Mouse (Mus musculus) stomach, embryonic 16.5 days (tissue): ENCODE measurements around the gene Ripor2. TPM values are rescaled to one million over a fixed set of nuclear protein-coding genes. Genes with fewer than 3 reads are reported as not detected.

Experiments used
- ATAC-seq: fragments of 200-750 bp; cut with Nextera tagmentation; 2 replicates; pipeline ENCODE4 v1.8.0; 2017; ENCODE audit warnings: moderate number of reproducible peaks, moderate TSS enrichment; ENCODE audit not compliant: insufficient read depth, low FRiP score
- H3K27ac ChIP-seq: fragments of 300-500 bp; sonication (generic); 2 replicates; pipeline ENCODE4 v1.5.1; 2014; ENCODE audit warnings: low read length
- H3K27me3 ChIP-seq: fragments of 300-500 bp; sonication (generic); 2 replicates; pipeline ENCODE4 v1.6.1; 2014; ENCODE audit warnings: low read length, control low read depth, mixed read lengths; ENCODE audit not compliant: control insufficient read depth, insufficient read depth
- H3K36me3 ChIP-seq: fragments of 300-500 bp; sonication (generic); 2 replicates; pipeline ENCODE4 v1.6.1; 2014; ENCODE audit warnings: low read length; ENCODE audit not compliant: control insufficient read depth, insufficient read depth
- H3K4me1 ChIP-seq: fragments of 300-500 bp; sonication (generic); 2 replicates; pipeline ENCODE4 v1.6.1; 2014; ENCODE audit warnings: low read length, control low read depth, mixed read lengths; ENCODE audit not compliant: control insufficient read depth, insufficient read depth
- H3K4me2 ChIP-seq: fragments of 300-500 bp; sonication (generic); 2 replicates; pipeline ENCODE4 v1.6.1; 2014; ENCODE audit warnings: low read depth, low read length, mixed read lengths
- H3K4me3 ChIP-seq: fragments of 300-500 bp; sonication (generic); replicated peaks from 2 replicates; pipeline ENCODE4 v1.5.1; 2014; ENCODE audit warnings: mild to moderate bottlenecking, low read length
- H3K9ac ChIP-seq: fragments of 300-500 bp; sonication (generic); 2 replicates; pipeline ENCODE4 v1.6.1; 2014; ENCODE audit warnings: low read length
- H3K9me3 ChIP-seq: fragments of 300-500 bp; sonication (generic); replicated peaks from 2 replicates; pipeline ENCODE4 v1.6.1; 2016; ENCODE audit warnings: low read length, control low read depth; ENCODE audit not compliant: control insufficient read depth
- WGBS: fragments of 180-500 bp; shearing (Covaris S2); extraction: QIAGEN DNeasy Blood & Tissue Kit; methylation state at CpG from one replicate; pipeline ENCODE4 v1.1.7; 2014; 5-methylcytosine and 5-hydroxymethylcytosine counted together
- polyA plus RNA-seq: library from polyadenylated mRNA; unstranded; fragments of >200 nt; fragmentation: Nextera tagmentation; extraction: Ambion mirVana; gene quantifications from 2 replicates; pipeline ENCODE4 v1.2.1, GENCODE M21; 2015

The Ripor2 gene
- polyA plus RNA-seq, 1 experiment from 2014 or later = 4.3 TPM

DNA sequence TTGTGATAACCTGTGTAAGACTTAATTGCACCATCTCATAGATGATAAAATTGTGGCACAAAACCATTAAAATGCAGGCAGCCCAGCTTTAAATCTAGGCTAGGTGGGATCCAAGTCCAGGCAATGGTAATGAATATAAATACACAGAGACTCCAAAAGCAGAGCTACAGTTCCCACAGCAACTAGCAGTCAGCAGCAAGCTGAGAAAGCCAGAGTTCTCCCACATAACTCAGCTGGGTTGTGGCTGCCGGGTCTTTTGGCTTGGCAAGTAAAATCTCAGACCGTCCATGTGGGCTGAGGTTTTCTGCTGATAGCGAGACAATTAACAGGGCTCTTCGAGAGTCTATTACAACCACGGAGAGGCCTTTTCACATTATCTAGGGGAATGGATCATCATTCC, 66.0 kb downstream of the Ripor2 start:
- Histone ChIP-seq H3K27ac (no peak overlapping the region), H3K27me3 (no peaks in the 10 kb centered on the region), H3K4me3 (no peak overlapping the region), H3K9ac (no peak overlapping the region), H3K4me2 (no peak overlapping the region), H3K4me1 (no peaks in the 10 kb centered on the region), H3K9me3 (no peaks in the 10 kb centered on the region), H3K36me3 (no peaks in the 10 kb centered on the region)
- WGBS = 63% methylated on average over 5 of the region's 5 CpGs
- no peak for ATAC-seq

GRCm38 (mm10) chr13:24648668-24649067, 66.7 kb downstream of the Ripor2 start:
- Histone ChIP-seq H3K36me3 (no peaks in the 10 kb centered on the region), H3K9me3 (no peaks in the 10 kb centered on the region), H3K4me3 (no peak overlapping the region), H3K27me3 (no peaks in the 10 kb centered on the region), H3K9ac (no peak overlapping the region), H3K4me1 (no peaks in the 10 kb centered on the region), H3K27ac (no peak overlapping the region), H3K4me2 (no peak overlapping the region)
- WGBS = 85% methylated on average over 3 of the region's 3 CpGs
- no peak for ATAC-seq

DNA sequence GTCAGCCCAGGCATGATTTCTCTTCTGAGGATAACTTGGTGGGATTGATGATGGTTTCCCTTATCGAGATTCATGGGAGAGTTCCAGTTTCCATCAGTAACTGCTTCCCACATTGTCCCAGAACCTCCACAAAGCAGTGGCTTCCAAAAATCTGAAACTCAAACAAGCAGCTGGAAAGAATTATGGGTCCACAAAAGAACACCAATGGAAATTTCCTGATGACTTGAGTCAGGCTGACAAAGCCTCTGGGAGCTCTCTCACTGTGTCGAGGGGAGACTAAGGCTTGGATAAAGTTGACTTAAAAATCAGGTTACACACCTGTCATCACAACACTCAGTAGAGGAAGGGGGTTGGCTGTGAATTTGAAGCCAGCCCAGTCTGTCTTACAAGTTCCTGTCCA, 67.1 kb downstream of the Ripor2 start:
- no peak for ATAC-seq
- Histone ChIP-seq H3K4me3 (no peak overlapping the region), H3K27ac (no peak overlapping the region), H3K4me1 (no peaks in the 10 kb centered on the region), H3K27me3 (no peaks in the 10 kb centered on the region), H3K36me3 (no peaks in the 10 kb centered on the region), H3K9me3 (no peaks in the 10 kb centered on the region), H3K4me2 (no peak overlapping the region), H3K9ac (no peak overlapping the region)
- 57% methylated on average over 2 of the region's 2 CpGs for WGBS

GRCm38 (mm10) chr13:24651018-24651417, 69.0 kb downstream of the Ripor2 start:
- H3K27ac ChIP-seq = no peak overlapping the region
- H3K9ac ChIP-seq = no peak overlapping the region
- H3K9me3 ChIP-seq = no peaks in the 10 kb centered on the region
- H3K4me3 ChIP-seq = no peak overlapping the region
- WGBS = 68% methylated on average over 3 of the region's 3 CpGs
- no peaks in the 10 kb centered on the region for H3K36me3 ChIP-seq
- 0 out of 2 replicates have a peak, but pooled peaks cover 3% of the 10 kb centered on the region for H3K4me1 ChIP-seq
- H3K27me3 ChIP-seq = no peaks in the 10 kb centered on the region
- ATAC-seq = no peak
- no peak overlapping the region for H3K4me2 ChIP-seq

DNA sequence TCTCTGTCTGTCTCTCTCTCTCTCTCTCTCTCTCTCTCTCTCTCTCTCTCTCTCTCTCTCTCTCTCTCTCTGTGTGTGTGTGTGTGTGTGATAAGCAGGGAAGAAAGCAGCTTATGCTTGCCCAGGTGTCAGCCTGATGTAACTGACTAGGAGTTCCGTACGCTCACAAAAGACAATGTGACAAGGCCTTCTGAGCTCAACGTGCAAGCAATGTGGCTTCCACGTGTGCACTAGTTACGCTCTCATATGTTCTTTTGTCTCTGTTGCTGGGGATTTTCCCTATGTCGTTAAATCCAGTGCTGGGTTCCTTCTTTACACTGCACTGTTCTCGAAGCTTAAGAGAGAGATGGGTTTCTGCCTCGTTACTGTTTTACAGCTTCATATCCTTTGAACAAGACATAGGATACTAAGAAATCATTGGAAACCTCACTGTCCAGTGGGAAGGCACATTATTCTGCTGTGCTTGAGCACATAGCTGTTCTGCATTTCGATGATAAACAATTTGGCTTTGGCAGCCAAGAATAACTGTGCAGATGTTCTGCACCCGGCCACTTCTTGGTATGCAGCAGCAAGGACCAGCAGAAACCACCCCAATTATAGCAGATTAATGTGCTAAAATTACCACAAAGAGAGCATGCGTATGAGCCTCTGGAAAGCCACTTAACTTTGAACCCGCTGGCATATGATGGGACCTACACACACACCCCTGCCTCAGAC, 73.1 kb downstream of the Ripor2 start:
- WGBS = 62% methylated on average over 12 of the region's 12 CpGs
- no peak for ATAC-seq
- H3K27me3 ChIP-seq = no peaks in the 10 kb centered on the region
- no peaks in the 10 kb centered on the region for H3K36me3 ChIP-seq
- 0 out of 2 replicates have a peak, but pooled peaks cover 3% of the 10 kb centered on the region for H3K4me1 ChIP-seq
- H3K27ac ChIP-seq = no peak overlapping the region
- H3K4me3 ChIP-seq = no peak overlapping the region
- H3K9me3 ChIP-seq = no peaks in the 10 kb centered on the region
- no peak overlapping the region for H3K9ac ChIP-seq
- no peak overlapping the region for H3K4me2 ChIP-seq

DNA sequence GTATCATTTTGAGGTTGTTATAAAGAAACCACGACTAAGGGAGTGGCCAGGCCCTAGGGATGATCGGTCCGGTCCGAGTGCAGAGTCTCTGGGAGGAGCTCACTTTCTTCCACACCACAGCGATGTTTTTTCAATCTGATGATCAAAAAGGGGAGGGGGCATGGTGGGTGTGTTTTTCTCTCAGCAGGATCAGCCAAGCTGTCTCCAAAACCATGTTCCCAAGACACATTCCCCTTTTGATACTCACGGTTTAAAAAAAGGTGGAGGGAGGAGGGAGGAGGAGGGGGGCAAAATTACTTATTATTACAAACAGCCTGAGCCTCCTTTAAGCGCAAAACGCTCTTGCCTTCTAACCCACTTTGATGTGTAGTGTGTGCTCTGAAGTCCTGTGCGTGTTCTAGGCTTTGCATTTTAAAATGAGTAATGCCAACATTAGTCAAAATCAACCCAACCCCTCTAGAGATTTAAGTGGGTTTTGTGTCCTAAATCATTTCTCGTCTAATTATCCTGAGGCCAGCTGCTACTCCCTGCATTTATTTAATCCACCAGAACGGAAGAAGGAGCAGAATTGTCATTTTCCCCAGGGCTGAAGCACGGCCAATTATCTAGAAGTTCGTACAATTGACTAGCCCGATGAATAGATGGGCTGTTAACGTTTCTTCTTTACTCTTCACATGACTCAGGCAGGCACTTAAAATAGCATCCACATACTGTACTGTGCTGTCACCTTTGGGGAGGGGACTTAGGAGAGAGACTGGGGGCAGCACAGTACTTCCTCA, 74.9 kb downstream of the Ripor2 start:
- H3K9ac ChIP-seq = no peak overlapping the region
- no peaks in the 10 kb centered on the region for H3K27me3 ChIP-seq
- H3K27ac ChIP-seq = no peak overlapping the region
- no peaks in the 10 kb centered on the region for H3K9me3 ChIP-seq
- H3K4me3 ChIP-seq = no peak overlapping the region
- H3K36me3 ChIP-seq = no peaks in the 10 kb centered on the region
- 44% methylated on average over 15 of the region's 15 CpGs for WGBS
- ATAC-seq = no peak
- H3K4me1 ChIP-seq = 0 out of 2 replicates have a peak, but pooled peaks cover 3% of the 10 kb centered on the region
- peak overlapping the region; percentile 13 for H3K4me2 ChIP-seq

DNA sequence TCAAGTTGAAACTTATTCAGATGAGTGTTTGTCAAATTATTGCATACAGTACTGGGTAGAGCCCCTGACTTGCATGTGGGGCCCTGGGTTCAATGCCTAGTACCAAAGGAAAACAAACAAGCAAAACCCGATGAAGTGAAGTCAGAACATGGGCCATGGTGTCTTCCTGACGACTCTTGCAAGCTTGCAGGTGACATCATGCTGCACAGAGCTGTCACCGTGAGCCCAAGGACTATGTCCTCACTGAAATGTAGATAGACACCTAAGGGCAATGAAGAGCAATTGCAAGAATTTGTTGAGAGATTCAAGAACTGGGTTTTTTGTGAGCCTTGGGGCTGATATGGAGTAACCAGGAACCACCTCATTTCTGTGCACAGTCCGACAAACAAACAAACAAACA, 84.8 kb downstream of the Ripor2 start:
- H3K36me3 ChIP-seq = no peaks in the 10 kb centered on the region
- no peak overlapping the region for H3K27ac ChIP-seq
- H3K4me2 ChIP-seq = no peak overlapping the region
- no peak overlapping the region for H3K9ac ChIP-seq
- H3K9me3 ChIP-seq = no peaks in the 10 kb centered on the region
- H3K4me1 ChIP-seq = no peaks in the 10 kb centered on the region
- WGBS = 84% methylated on average over 4 of the region's 4 CpGs
- H3K27me3 ChIP-seq = no peaks in the 10 kb centered on the region
- no peak overlapping the region for H3K4me3 ChIP-seq
- ATAC-seq = no peak

GRCm38 (mm10) chr13:24668556-24668955, 86.6 kb downstream of the Ripor2 start:
- WGBS = 51% methylated on average over 2 of the region's 2 CpGs
- H3K4me1 ChIP-seq = no peaks in the 10 kb centered on the region
- no peaks in the 10 kb centered on the region for H3K36me3 ChIP-seq
- no peaks in the 10 kb centered on the region for H3K27me3 ChIP-seq
- no peak overlapping the region for H3K9ac ChIP-seq
- no peak; the same call in 1 of the 2 replicates for ATAC-seq
- H3K27ac ChIP-seq = no peak overlapping the region
- H3K9me3 ChIP-seq = no peaks in the 10 kb centered on the region
- H3K4me3 ChIP-seq = no peak overlapping the region
- no peak overlapping the region for H3K4me2 ChIP-seq

DNA sequence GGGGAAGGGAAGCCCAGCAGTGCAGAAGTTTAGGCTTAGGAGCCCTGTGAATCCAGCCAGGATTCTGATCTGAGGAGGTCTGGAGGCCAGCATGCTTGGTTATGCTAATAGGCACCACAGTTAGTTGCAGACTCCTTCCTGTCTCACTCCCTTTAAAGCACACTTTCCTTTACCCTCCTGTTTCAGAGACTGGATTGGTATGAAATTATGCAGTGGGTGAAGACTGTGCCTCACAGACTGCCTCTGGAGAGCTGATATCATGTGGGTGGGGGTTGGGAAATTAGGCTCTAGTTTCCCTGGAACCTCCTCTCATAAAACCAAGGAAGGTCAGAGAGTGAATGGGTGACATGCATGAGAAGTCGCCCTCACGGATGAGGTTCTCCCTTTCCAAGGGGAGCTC, 88.7 kb downstream of the Ripor2 start:
- Histone ChIP-seq H3K9ac (no peak overlapping the region), H3K27ac (no peak overlapping the region), H3K4me3 (no peak overlapping the region), H3K36me3 (no peaks in the 10 kb centered on the region), H3K9me3 (no peaks in the 10 kb centered on the region), H3K27me3 (no peaks in the 10 kb centered on the region), H3K4me2 (no peak overlapping the region), H3K4me1 (no peaks in the 10 kb centered on the region)
- no peak for ATAC-seq
- WGBS = 77% methylated on average over 2 of the region's 2 CpGs
